In genomic region chr10:42126816-42127215, GRCm38 (mm10) we compare ENCODE assay signal across 26 mouse cellular contexts.
"Had no signal": no experiment of that assay in that cellular context is flagged by ENCODE, and none has a peak within 500 bp of the region (broad histone marks: within the 10 kb centered on the region; RNA-seq: fewer than 3 reads in every experiment).

No protein-coding gene starts in this region.

- H3K9me3 ChIP-seq: heart, embryonic 13.5 days; heart, embryonic 15.5 days; hindbrain, embryonic 13.5 days; hindbrain, embryonic 15.5 days; kidney, embryonic 15.5 days; limb, embryonic 15.5 days; liver, embryonic 12.5 days had no signal

- H3K36me3 ChIP-seq: heart, embryonic 13.5 days; heart, embryonic 15.5 days; hindbrain, embryonic 13.5 days; hindbrain, embryonic 15.5 days; kidney, embryonic 15.5 days; limb, embryonic 13.5 days; limb, embryonic 15.5 days; liver, embryonic 12.5 days had no signal

- ATAC-seq: hindbrain, postnatal 0 days; intestine, embryonic 16.5 days; liver, embryonic 12.5 days had no signal

- H3K27me3 ChIP-seq: heart, embryonic 13.5 days; heart, embryonic 15.5 days; hindbrain, embryonic 13.5 days; hindbrain, embryonic 15.5 days; kidney, embryonic 15.5 days; limb, embryonic 13.5 days; limb, embryonic 15.5 days; liver, embryonic 12.5 days had no signal

- H3K4me1 ChIP-seq: hindbrain, embryonic 13.5 days; hindbrain, embryonic 15.5 days; liver, embryonic 12.5 days had no signal

- H3K27ac ChIP-seq: heart, adult 2 months; heart, embryonic 13.5 days; heart, embryonic 15.5 days; hindbrain, embryonic 13.5 days; hindbrain, embryonic 15.5 days; hindbrain, postnatal 0 days; kidney, embryonic 15.5 days; kidney, postnatal 0 days; left cerebral cortex, adult 2 months; limb, embryonic 13.5 days; limb, embryonic 15.5 days; liver, embryonic 12.5 days had no signal

- H3K4me2 ChIP-seq: heart, embryonic 11.5 days; heart, embryonic 13.5 days; heart, embryonic 15.5 days; hindbrain, embryonic 13.5 days; hindbrain, embryonic 15.5 days; kidney, embryonic 15.5 days; limb, embryonic 13.5 days; limb, embryonic 15.5 days; liver, embryonic 12.5 days had no signal

- DNase-seq: gastrocnemius, postnatal 14 days; gastrocnemius, postnatal 36 days; heart, adult 11 months; heart, adult 2 months; heart, postnatal 14 days; heart, postnatal 36 days; kidney, adult 11 months; kidney, adult 2 months; kidney, adult 9 months; kidney, postnatal 14 days; kidney, postnatal 36 days; layer of hippocampus, adult 9-11 months; layer of hippocampus, postnatal 36 days had no signal

- H3K9ac ChIP-seq: heart, embryonic 13.5 days; heart, embryonic 15.5 days; hindbrain, embryonic 13.5 days; hindbrain, embryonic 15.5 days; kidney, embryonic 15.5 days; limb, embryonic 13.5 days; limb, embryonic 15.5 days; liver, embryonic 12.5 days had no signal

- H3K4me3 ChIP-seq: heart, adult 2 months; heart, embryonic 13.5 days; heart, embryonic 15.5 days; hindbrain, embryonic 13.5 days; hindbrain, embryonic 15.5 days; kidney, embryonic 15.5 days; left cerebral cortex, adult 2 months; limb, embryonic 13.5 days; limb, embryonic 15.5 days; liver, embryonic 12.5 days had no signal
